Mouse (Mus musculus) neural tube, embryonic 15.5 days (tissue): ENCODE results near the gene Rpusd2. TPM values are rescaled to one million over a fixed set of nuclear protein-coding genes. Genes with fewer than 3 reads are reported as not detected.

Experiments used
- ATAC-seq: fragments of 200-750 bp; cut with Nextera tagmentation; 2 replicates; pipeline ENCODE4 v1.8.0; 2017; ENCODE audit warnings: mild to moderate bottlenecking, moderate TSS enrichment, moderate library complexity; ENCODE audit not compliant: low FRiP score
- H3K27ac ChIP-seq: fragments of 300-500 bp; sonication (generic); replicated peaks from 2 replicates; pipeline ENCODE4 v1.5.1; 2015; ENCODE audit warnings: mild to moderate bottlenecking, inconsistent platforms
- H3K27me3 ChIP-seq: fragments of 300-500 bp; sonication (generic); replicated peaks from 2 replicates; pipeline ENCODE4 v1.6.1; 2015; ENCODE audit warnings: inconsistent platforms
- H3K36me3 ChIP-seq: fragments of 300-500 bp; sonication (generic); 2 replicates; pipeline ENCODE4 v1.6.1; 2015; ENCODE audit warnings: inconsistent platforms
- H3K4me1 ChIP-seq: fragments of 300-500 bp; sonication (generic); 2 replicates; pipeline ENCODE4 v1.6.1; 2015; ENCODE audit warnings: inconsistent platforms
- H3K4me2 ChIP-seq: fragments of 300-500 bp; sonication (generic); 2 replicates; pipeline ENCODE4 v1.6.1; 2015; ENCODE audit warnings: inconsistent platforms, mild to moderate bottlenecking, moderate library complexity
- H3K4me3 ChIP-seq: fragments of 300-500 bp; sonication (generic); replicated peaks from 2 replicates; pipeline ENCODE4 v1.5.1; 2015; ENCODE audit warnings: mild to moderate bottlenecking, inconsistent platforms
- H3K9ac ChIP-seq: fragments of 300-500 bp; sonication (generic); replicated peaks from 2 replicates; pipeline ENCODE4 v1.6.1; 2015; ENCODE audit warnings: mild to moderate bottlenecking, inconsistent platforms
- H3K9me3 ChIP-seq: fragments of 300-500 bp; sonication (generic); replicated peaks from 2 replicates; pipeline ENCODE4 v1.6.1; 2016; ENCODE audit warnings: inconsistent platforms
- WGBS: fragments of 180-500 bp; shearing (Covaris S2); methylation state at CpG from one replicate; pipeline ENCODE4 v1.1.7; 2015; ENCODE audit warnings: mixed read lengths; 5-methylcytosine and 5-hydroxymethylcytosine counted together
- polyA plus RNA-seq: library from polyadenylated mRNA; unstranded; fragments of >200 nt; fragmentation: Nextera tagmentation; extraction: Ambion mirVana; gene quantifications from 2 replicates; pipeline ENCODE4 v1.2.1, GENCODE M21; 2015

The Rpusd2 gene
- 3.7 and 4.5 TPM in 2 replicates for polyA plus RNA-seq

- peaks cover 23% of the 10 kb centered on the region for H3K36me3 ChIP-seq
- peak within 1 kb of the TSS; percentile 82 for H3K27ac ChIP-seq
- no peaks in the 10 kb centered on the region for H3K9me3 ChIP-seq
- peak within 1 kb of the TSS; percentile 79 for H3K4me3 ChIP-seq
- WGBS, result under 1% methylated on average over 49 of the region's 49 CpGs
- H3K9ac ChIP-seq, result peak within 1 kb of the TSS; percentile 76
- H3K4me2 ChIP-seq, result peak within 1 kb of the TSS; percentile 84
- peak; percentile 96 for ATAC-seq
- H3K27me3 ChIP-seq, result 0 out of 2 replicates have a peak, but pooled peaks cover 7% of the 10 kb centered on the region
- peaks cover 17% of the 10 kb centered on the region for H3K4me1 ChIP-seq
These were observed at the start of gene Rpusd2 for GRCm38 (mm10) chr2:119034656-119035396. Gene Rpusd2 (plus strand): TSS chr2:119034790.

GRCm38 (mm10) chr2:118995490-118995889, 39.1 kb upstream of the Rpusd2 start:
- Histone ChIP-seq H3K9ac (no peak overlapping the region), H3K27me3 (peaks cover 5% of the 10 kb centered on the region; the same call in 1 of the 2 replicates), H3K4me1 (peaks cover 35% of the 10 kb centered on the region), H3K4me2 (peak overlapping the region; percentile 23), H3K4me3 (no peak overlapping the region), H3K9me3 (no peaks in the 10 kb centered on the region), H3K36me3 (no peaks in the 10 kb centered on the region), H3K27ac (peak overlapping the region; percentile 72)
- 32% methylated on average over 5 of the region's 5 CpGs for WGBS
- ATAC-seq, result peak; percentile 83

GRCm38 (mm10) chr2:118995919-118996797, 38.4 kb upstream of the Rpusd2 start:
- H3K9me3 ChIP-seq, result no peaks in the 10 kb centered on the region
- H3K4me1 ChIP-seq, result peaks cover 35% of the 10 kb centered on the region
- H3K36me3 ChIP-seq, result no peaks in the 10 kb centered on the region
- peak overlapping the region; percentile 72 for H3K27ac ChIP-seq
- peak overlapping the region; percentile 23 for H3K4me2 ChIP-seq
- peaks cover 5% of the 10 kb centered on the region; the same call in 1 of the 2 replicates for H3K27me3 ChIP-seq
- no peak overlapping the region for H3K4me3 ChIP-seq
- peak; percentile 89 for ATAC-seq
- WGBS, result 22% methylated on average over 16 of the region's 16 CpGs
- no peak overlapping the region; the same call in 1 of the 2 replicates for H3K9ac ChIP-seq

- no peak overlapping the region for H3K4me3 ChIP-seq
- 10% methylated on average over 1 of the region's 1 CpGs for WGBS
- H3K4me1 ChIP-seq, result peaks cover 35% of the 10 kb centered on the region
- H3K9me3 ChIP-seq, result no peaks in the 10 kb centered on the region
- H3K9ac ChIP-seq, result no peak overlapping the region
- ATAC-seq, result no peak
- H3K27me3 ChIP-seq, result peaks cover 5% of the 10 kb centered on the region; the same call in 1 of the 2 replicates
- peak overlapping the region; percentile 72 for H3K27ac ChIP-seq
- no peaks in the 10 kb centered on the region for H3K36me3 ChIP-seq
- H3K4me2 ChIP-seq, result peak overlapping the region; percentile 23; the same call in 1 of the 2 replicates
These were observed 37.8 kb upstream of the Rpusd2 start for GRCm38 (mm10) chr2:118996798-118997105.

- ATAC-seq, result no peak
- Histone ChIP-seq H3K27me3 (peaks cover 5% of the 10 kb centered on the region; the same call in 1 of the 2 replicates), H3K9me3 (no peaks in the 10 kb centered on the region), H3K4me1 (peaks cover 35% of the 10 kb centered on the region), H3K9ac (no peak overlapping the region), H3K4me3 (no peak overlapping the region), H3K4me2 (no peak overlapping the region), H3K27ac (no peak overlapping the region), H3K36me3 (no peaks in the 10 kb centered on the region)
- WGBS, result 79% methylated on average over 6 of the region's 6 CpGs
These were observed 36.3 kb upstream of the Rpusd2 start for GRCm38 (mm10) chr2:118998115-118998866.

GRCm38 (mm10) chr2:118999025-118999639, 35.5 kb upstream of the Rpusd2 start:
- Histone ChIP-seq H3K36me3 (no peaks in the 10 kb centered on the region), H3K9ac (no peak overlapping the region), H3K9me3 (no peaks in the 10 kb centered on the region), H3K27me3 (peaks cover 5% of the 10 kb centered on the region; the same call in 1 of the 2 replicates), H3K4me1 (peaks cover 30% of the 10 kb centered on the region), H3K27ac (no peak overlapping the region), H3K4me3 (no peak overlapping the region), H3K4me2 (no peak overlapping the region)
- 68% methylated on average over 3 of the region's 3 CpGs for WGBS
- no peak for ATAC-seq

GRCm38 (mm10) chr2:119006886-119007285, 27.7 kb upstream of the Rpusd2 start:
- Histone ChIP-seq H3K9me3 (no peaks in the 10 kb centered on the region), H3K4me2 (no peak overlapping the region), H3K36me3 (no peaks in the 10 kb centered on the region), H3K9ac (no peak overlapping the region), H3K4me3 (no peak overlapping the region), H3K4me1 (no peaks in the 10 kb centered on the region), H3K27me3 (no peaks in the 10 kb centered on the region), H3K27ac (no peak overlapping the region)
- no peak for ATAC-seq
- 91% methylated on average over 7 of the region's 7 CpGs for WGBS

GRCm38 (mm10) chr2:119009376-119009775, 25.2 kb upstream of the Rpusd2 start:
- H3K9ac ChIP-seq, result no peak overlapping the region
- H3K4me3 ChIP-seq, result no peak overlapping the region
- no peaks in the 10 kb centered on the region for H3K36me3 ChIP-seq
- no peak overlapping the region for H3K27ac ChIP-seq
- no peak for ATAC-seq
- no peak overlapping the region for H3K4me2 ChIP-seq
- H3K4me1 ChIP-seq, result no peaks in the 10 kb centered on the region
- H3K9me3 ChIP-seq, result no peaks in the 10 kb centered on the region
- WGBS, result 95% methylated on average over 2 of the region's 2 CpGs
- H3K27me3 ChIP-seq, result no peaks in the 10 kb centered on the region

- no peak overlapping the region for H3K4me2 ChIP-seq
- no peak overlapping the region for H3K4me3 ChIP-seq
- H3K9ac ChIP-seq, result no peak overlapping the region
- H3K9me3 ChIP-seq, result no peaks in the 10 kb centered on the region
- no peak overlapping the region for H3K27ac ChIP-seq
- peaks cover 1% of the 10 kb centered on the region; the same call in 1 of the 2 replicates for H3K36me3 ChIP-seq
- peaks cover 20% of the 10 kb centered on the region for H3K4me1 ChIP-seq
- no peak for ATAC-seq
- 79% methylated on average over 7 of the region's 7 CpGs for WGBS
- H3K27me3 ChIP-seq, result no peaks in the 10 kb centered on the region
These were observed 19.6 kb upstream of the Rpusd2 start for GRCm38 (mm10) chr2:119014989-119015388.

GRCm38 (mm10) chr2:119015604-119016180, 18.9 kb upstream of the Rpusd2 start:
- Histone ChIP-seq H3K4me3 (no peak overlapping the region), H3K36me3 (peaks cover 7% of the 10 kb centered on the region; the same call in 1 of the 2 replicates), H3K4me1 (peaks cover 20% of the 10 kb centered on the region), H3K27me3 (no peaks in the 10 kb centered on the region), H3K9ac (no peak overlapping the region), H3K4me2 (no peak overlapping the region), H3K27ac (no peak overlapping the region), H3K9me3 (no peaks in the 10 kb centered on the region)
- no peak for ATAC-seq
- 47% methylated on average over 12 of the region's 12 CpGs for WGBS
